9 mouse cellular contexts compared by ENCODE assay signal in the genomic region with DNA sequence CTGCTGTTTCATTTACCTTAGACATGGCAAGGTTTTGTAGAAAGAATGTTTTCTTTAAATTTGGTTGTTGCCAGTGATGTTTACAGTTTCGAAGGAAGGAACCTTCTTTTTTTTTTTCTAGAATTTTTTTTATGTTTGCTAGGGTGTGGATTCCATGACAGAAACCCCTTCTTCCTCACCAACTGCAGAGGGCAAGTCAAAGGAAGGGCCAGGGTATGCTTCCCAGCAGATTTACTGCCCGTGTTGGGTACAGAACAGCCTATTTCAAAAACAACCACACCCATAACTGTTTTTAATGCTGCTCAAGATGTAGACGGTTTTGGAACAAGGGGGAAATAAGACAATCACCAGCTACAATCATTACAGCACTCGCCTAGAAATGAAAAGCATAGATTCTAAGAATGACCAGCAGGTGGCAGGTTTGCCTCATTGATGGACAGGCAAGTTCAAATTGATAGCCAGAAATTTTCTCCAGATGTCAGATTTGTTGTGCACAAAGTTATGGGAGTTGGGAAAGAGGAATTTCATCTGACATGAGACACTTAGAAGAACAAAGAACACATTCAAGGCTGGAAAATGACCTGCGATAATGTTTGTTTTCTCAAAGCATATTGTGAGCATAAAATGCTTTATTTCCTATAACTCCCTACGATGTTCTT.
DNase-seq lines count a peak whose midpoint lies in the region; ATAC-seq and TF ChIP-seq lines count a peak whose summit lies in the region.
"Had no signal": no experiment of that assay in that cellular context is flagged by ENCODE, and none has a peak within 500 bp of the region (broad histone marks: within the 10 kb centered on the region; RNA-seq: fewer than 3 reads in every experiment).

No protein-coding gene starts in this region.

- intact Hi-C loops in heart, adult 2 months (cut with DNase I) = no loop called here

- H3K4me2 ChIP-seq in forebrain, embryonic 16.5 days (ENCODE audit: low read length) = no peak overlapping the region
- no peak overlapping the region for H3K4me2 ChIP-seq in midbrain, embryonic 13.5 days (replicated peaks)
- H3K4me2 ChIP-seq: limb, embryonic 15.5 days had no signal

- WGBS in heart, adult 2 months = 24% methylated on average over 6 of the region's 6 CpGs
- WGBS in forebrain, embryonic 16.5 days = 29% methylated on average over 6 of the region's 6 CpGs
- 32% methylated on average over 6 of the region's 6 CpGs for WGBS in midbrain, embryonic 13.5 days

- no peak for TF ChIP-seq POLR2A in heart, adult 2 months (IDR thresholded peaks at IDR 0.05; ENCODE audit: insufficient read depth, low read depth, low read length)

- peak; percentile 79 for TF ChIP-seq CTCF in heart, adult 2 months (IDR thresholded peaks at IDR 0.05)

- no peak overlapping the region for H3K4me3 ChIP-seq in heart, adult 2 months
- H3K4me3 ChIP-seq in forebrain, embryonic 16.5 days (replicated peaks; ENCODE audit: low read length) = no peak overlapping the region
- H3K4me3 ChIP-seq in midbrain, embryonic 13.5 days (replicated peaks) = no peak overlapping the region
- H3K4me3 ChIP-seq: limb, embryonic 15.5 days had no signal

- no peaks in the 10 kb centered on the region for H3K4me1 ChIP-seq in heart, adult 2 months (ENCODE audit: control insufficient read depth, insufficient read depth, low read length)
- H3K4me1 ChIP-seq in forebrain, embryonic 16.5 days (replicated peaks; ENCODE audit: control insufficient read depth, insufficient read depth, low read length) = no peaks in the 10 kb centered on the region
- H3K4me1 ChIP-seq in midbrain, embryonic 13.5 days (replicated peaks) = no peaks in the 10 kb centered on the region
- H3K4me1 ChIP-seq: limb, embryonic 15.5 days had no signal

- H3K79me2 ChIP-seq in heart, adult 2 months (replicated peaks; ENCODE audit: control insufficient read depth, insufficient read depth, low read length) = no peaks in the 10 kb centered on the region

- ATAC-seq in forebrain, embryonic 16.5 days = peak; percentile 33; the same call in 1 of the 2 replicates
- ATAC-seq in midbrain, embryonic 13.5 days = 0 out of 2 replicates have a peak, but pooled peaks have one; percentile 24
- no peak for ATAC-seq in erythroblast, adult 5-6 weeks (replicated peaks; ENCODE audit: low FRiP score, poor library complexity, severe bottlenecking)

- no peak overlapping the region for H3K9ac ChIP-seq in heart, adult 2 months (ENCODE audit: low read depth, low read length)
- no peak overlapping the region for H3K9ac ChIP-seq in forebrain, embryonic 16.5 days (replicated peaks; ENCODE audit: low read depth, low read length)
- H3K9ac ChIP-seq in midbrain, embryonic 13.5 days (replicated peaks) = no peak overlapping the region
- H3K9ac ChIP-seq: limb, embryonic 15.5 days had no signal

- H3K9me3 ChIP-seq in forebrain, embryonic 16.5 days (ENCODE audit: control insufficient read depth, low read length) = no peaks in the 10 kb centered on the region
- no peaks in the 10 kb centered on the region for H3K9me3 ChIP-seq in midbrain, embryonic 13.5 days
- H3K9me3 ChIP-seq: limb, embryonic 15.5 days had no signal

- DNase-seq in heart, adult 2 months = no peak
- no peak for DNase-seq in heart, adult 11 months
- DNase-seq in CD4-positive helper T cell, adult 2 months (ENCODE audit: low read depth, low spot score) = peak; percentile 7
- peak; percentile 13 for DNase-seq in c-Kit-positive CD71-positive TER-119-positive erythroid progenitor cells, embryonic 14.5 days (ENCODE audit: low spot score)
- DNase-seq in layer of hippocampus, postnatal 25 days (ENCODE audit: extremely low spot score in 1 of 2, low spot score in 1 of 2) = peak; percentile 25 to 66

- no peaks in the 10 kb centered on the region for H3K27me3 ChIP-seq in heart, adult 2 months (ENCODE audit: control insufficient read depth, insufficient read depth, low read length)
- no peaks in the 10 kb centered on the region for H3K27me3 ChIP-seq in forebrain, embryonic 16.5 days (replicated peaks; ENCODE audit: control insufficient read depth, insufficient read depth, low read length)
- H3K27me3 ChIP-seq in midbrain, embryonic 13.5 days = no peaks in the 10 kb centered on the region
- H3K27me3 ChIP-seq: limb, embryonic 15.5 days had no signal

- TF ChIP-seq EP300 in heart, adult 2 months (IDR thresholded peaks at IDR 0.05; ENCODE audit: insufficient read depth, low read depth, low read length) = no peak

- H3K27ac ChIP-seq in heart, adult 2 months = no peak overlapping the region
- H3K27ac ChIP-seq in forebrain, embryonic 16.5 days (ENCODE audit: low read length) = no peak overlapping the region
- no peak overlapping the region for H3K27ac ChIP-seq in midbrain, embryonic 13.5 days
- H3K27ac ChIP-seq: limb, embryonic 15.5 days had no signal

- H3K36me3 ChIP-seq in heart, adult 2 months (ENCODE audit: control insufficient read depth, insufficient read depth, low read length) = no peaks in the 10 kb centered on the region
- H3K36me3 ChIP-seq in forebrain, embryonic 16.5 days (ENCODE audit: control insufficient read depth, insufficient read depth) = no peaks in the 10 kb centered on the region
- no peaks in the 10 kb centered on the region for H3K36me3 ChIP-seq in midbrain, embryonic 13.5 days
- H3K36me3 ChIP-seq: limb, embryonic 15.5 days had no signal

Comparison
In these comparisons a context has a peak if more than half of its experiments do, and no peak if none do; other contexts are left out.
1. DNase-seq: peak in CD4-positive helper T cell, adult 2 months (single experiment), c-Kit-positive CD71-positive TER-119-positive erythroid progenitor cells, embryonic 14.5 days (single experiment) and layer of hippocampus, postnatal 25 days (2 of 2); none in heart, adult 2 months (0 of 2) and heart, adult 11 months (single experiment).